Mouse (Mus musculus): ENCODE measurements around the gene Eed. TPM values are rescaled to one million over a fixed set of nuclear protein-coding genes. Genes with fewer than 3 reads are reported as not detected.

Gene Eed
- polyA plus RNA-seq (2015; fragmentation: Nextera tagmentation; extraction: Ambion mirVana) = 29.2 and 33.8 TPM in 2 replicates

DNA sequence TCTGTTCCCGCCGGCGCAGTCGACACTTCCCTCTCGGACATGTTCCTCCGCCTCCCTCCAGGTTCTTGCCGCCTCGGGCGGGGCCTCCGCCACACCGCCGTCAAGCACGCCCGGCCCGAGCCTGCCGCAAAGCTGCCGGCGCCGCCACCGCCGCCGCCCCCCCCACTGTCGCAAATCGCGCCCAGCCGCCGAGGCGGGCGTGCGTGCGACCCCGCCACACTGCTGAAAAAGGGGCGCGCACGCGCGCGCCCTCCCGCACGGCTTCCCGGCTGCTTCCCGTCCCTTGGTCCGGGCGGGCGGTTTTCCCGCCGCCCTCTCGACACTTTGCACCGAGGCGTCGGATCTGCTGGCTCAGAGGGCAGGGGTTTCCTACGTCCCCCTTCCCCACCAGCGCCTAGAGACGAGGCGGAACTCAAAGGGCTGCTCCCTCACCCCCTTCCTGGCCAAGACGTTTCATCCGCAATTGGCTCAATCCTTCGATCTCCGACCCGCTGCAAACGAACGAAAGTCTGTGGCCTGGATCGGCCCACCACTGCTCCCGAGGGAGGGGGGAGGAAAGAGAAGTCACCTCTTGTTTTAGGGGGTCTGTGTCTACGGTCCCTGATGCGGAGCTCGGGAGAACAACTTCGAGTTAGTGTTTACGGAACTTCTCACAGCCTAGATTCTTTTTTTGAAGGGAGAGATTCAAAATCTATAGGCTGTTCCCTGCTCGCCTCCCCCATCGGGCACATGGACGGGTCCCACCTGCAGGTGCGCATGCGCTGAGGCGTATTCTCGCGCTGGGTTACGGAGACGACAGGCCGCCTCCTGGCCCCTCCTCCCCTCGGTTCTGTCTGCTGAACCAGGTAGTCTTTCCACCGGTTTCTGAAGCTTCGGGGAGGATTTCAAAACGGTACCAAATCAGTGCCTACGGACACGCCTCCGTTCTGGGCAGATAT, at the start of gene Eed:
Gene Eed, minus strand, starts transcription at position 499 of the 938 bp plus-strand sequence.

DNA sequence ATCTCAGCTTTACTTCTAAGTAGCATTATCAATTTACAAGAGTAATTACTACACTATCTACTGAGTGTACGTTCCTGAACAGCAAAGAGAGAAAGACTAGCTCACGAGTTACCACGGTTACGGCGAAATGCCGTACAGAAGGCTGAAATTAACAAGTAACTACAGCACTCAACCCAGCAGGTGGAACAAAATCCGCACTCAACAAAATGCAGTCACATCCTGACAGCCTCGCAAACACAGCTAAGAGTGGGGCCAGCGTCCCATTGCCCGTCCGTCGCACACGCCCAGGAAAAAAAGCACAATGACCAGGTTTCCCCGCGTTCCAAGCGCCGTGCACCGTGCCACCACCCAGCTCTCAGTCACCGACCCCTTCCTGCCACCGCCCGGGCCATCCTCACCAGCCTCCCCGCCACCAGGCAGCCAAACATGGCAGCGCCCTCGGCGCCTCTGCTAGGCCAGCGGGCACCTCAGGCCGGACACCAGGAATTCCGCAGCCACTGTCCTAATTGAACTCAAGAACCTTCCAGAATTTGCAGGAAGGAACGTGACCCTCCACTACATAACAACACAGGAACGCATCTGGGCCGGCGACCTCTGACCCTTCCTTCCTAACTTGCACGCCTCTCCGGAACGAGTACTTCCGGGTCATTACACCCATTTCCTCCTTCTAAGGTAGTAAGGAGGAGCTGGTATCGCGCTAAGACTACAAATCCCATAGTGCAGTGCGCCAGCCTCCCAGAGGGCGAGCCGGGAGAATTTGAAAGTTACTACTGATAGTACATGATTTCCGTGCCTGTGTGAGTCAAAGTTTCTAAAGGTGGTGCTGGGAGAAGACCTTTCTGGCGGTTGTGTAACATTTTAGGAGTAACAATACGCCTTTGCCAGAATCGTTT, 40.0 kb downstream of the Eed start, which contains the start of gene Hikeshi:
Gene Hikeshi, minus strand, starts transcription at position 634 of the 893 bp plus-strand sequence.

Other genes with a start within 250 kb of the Eed start
- gene Ccdc81, start 77.4 kb downstream of the Eed start, polyA plus RNA-seq (2015; fragmentation: Nextera tagmentation; extraction: Ambion mirVana) = 0.12 TPM in 1 of 2 replicates, not detected in the other
- gene Hikeshi, start 39.8 kb downstream of the Eed start, polyA plus RNA-seq (2015; fragmentation: Nextera tagmentation; extraction: Ambion mirVana) = 116 and 128 TPM in 2 replicates
- gene Picalm, start 149.2 kb upstream of the Eed start, polyA plus RNA-seq (2015; fragmentation: Nextera tagmentation; extraction: Ambion mirVana) = 27.5 and 36.3 TPM in 2 replicates